Mouse (Mus musculus): ENCODE measurements around the gene Tnik. TPM values are rescaled to one million over a fixed set of nuclear protein-coding genes. Genes with fewer than 3 reads are reported as not detected.

Gene Tnik
- polyA plus RNA-seq, 1 experiment: 23.6 TPM

GRCm38 (mm10) chr3:28350147-28350801 lies 87.3 kb downstream of the Tnik start:
- DNase-seq: no peak
- Histone ChIP-seq H3K4me3 (ENCODE audit: control insufficient read depth, insufficient read depth, low read length) (no peak overlapping the region), H3K36me3 (ENCODE audit: control insufficient read depth, insufficient read depth, low read length) (no peaks in the 10 kb centered on the region), H3K4me1 (replicated peaks; ENCODE audit: control insufficient read depth, insufficient read depth, low read length) (no peaks in the 10 kb centered on the region), H3K27ac (ENCODE audit: control insufficient read depth, insufficient read depth, low read length) (no peak overlapping the region), H3K27me3 (ENCODE audit: control insufficient read depth, insufficient read depth, low read length) (no peaks in the 10 kb centered on the region)
- TF ChIP-seq POLR2A (IDR thresholded peaks at IDR 0.05; ENCODE audit: control insufficient read depth, extremely low read depth, insufficient read depth, low read length, poor library complexity) (no peak), CTCF (IDR thresholded peaks at IDR 0.05; ENCODE audit: borderline replicate concordance, control insufficient read depth, extremely low read depth, insufficient read depth, low read length, poor library complexity) (no peak)
- WGBS: 92% methylated on average over 10 of the region's 10 CpGs

- no peaks in the 10 kb centered on the region for H3K27me3 ChIP-seq (ENCODE audit: control insufficient read depth, insufficient read depth, low read length)
- DNase-seq: no peak
- no peak overlapping the region for H3K4me3 ChIP-seq (ENCODE audit: control insufficient read depth, insufficient read depth, low read length)
- no peaks in the 10 kb centered on the region for H3K36me3 ChIP-seq (ENCODE audit: control insufficient read depth, insufficient read depth, low read length)
- H3K27ac ChIP-seq (ENCODE audit: control insufficient read depth, insufficient read depth, low read length): no peak overlapping the region
- H3K4me1 ChIP-seq (replicated peaks; ENCODE audit: control insufficient read depth, insufficient read depth, low read length): no peaks in the 10 kb centered on the region
- no peak for TF ChIP-seq POLR2A (IDR thresholded peaks at IDR 0.05; ENCODE audit: control insufficient read depth, extremely low read depth, insufficient read depth, low read length, poor library complexity)
- no peak for TF ChIP-seq CTCF (IDR thresholded peaks at IDR 0.05; ENCODE audit: borderline replicate concordance, control insufficient read depth, extremely low read depth, insufficient read depth, low read length, poor library complexity)
- 83% methylated on average over 2 of the region's 2 CpGs for WGBS
These were observed 95.4 kb downstream of the Tnik start for GRCm38 (mm10) chr3:28358391-28358790.

- H3K27me3 ChIP-seq (ENCODE audit: control insufficient read depth, insufficient read depth, low read length): no peaks in the 10 kb centered on the region
- 97% methylated on average over 6 of the region's 6 CpGs for WGBS
- no peaks in the 10 kb centered on the region for H3K36me3 ChIP-seq (ENCODE audit: control insufficient read depth, insufficient read depth, low read length)
- DNase-seq: no peak
- H3K4me3 ChIP-seq (ENCODE audit: control insufficient read depth, insufficient read depth, low read length): no peak overlapping the region
- no peak overlapping the region for H3K27ac ChIP-seq (ENCODE audit: control insufficient read depth, insufficient read depth, low read length)
- no peaks in the 10 kb centered on the region for H3K4me1 ChIP-seq (replicated peaks; ENCODE audit: control insufficient read depth, insufficient read depth, low read length)
- no peak for TF ChIP-seq POLR2A (IDR thresholded peaks at IDR 0.05; ENCODE audit: control insufficient read depth, extremely low read depth, insufficient read depth, low read length, poor library complexity)
- TF ChIP-seq CTCF (IDR thresholded peaks at IDR 0.05; ENCODE audit: borderline replicate concordance, control insufficient read depth, extremely low read depth, insufficient read depth, low read length, poor library complexity): no peak
These were observed 96.1 kb downstream of the Tnik start for GRCm38 (mm10) chr3:28359138-28359537.

- TF ChIP-seq CTCF (IDR thresholded peaks at IDR 0.05; ENCODE audit: borderline replicate concordance, control insufficient read depth, extremely low read depth, insufficient read depth, low read length, poor library complexity) (no peak), POLR2A (IDR thresholded peaks at IDR 0.05; ENCODE audit: control insufficient read depth, extremely low read depth, insufficient read depth, low read length, poor library complexity) (no peak)
- H3K4me1 ChIP-seq (replicated peaks; ENCODE audit: control insufficient read depth, insufficient read depth, low read length): no peaks in the 10 kb centered on the region
- no peak for DNase-seq
- no peaks in the 10 kb centered on the region for H3K27me3 ChIP-seq (ENCODE audit: control insufficient read depth, insufficient read depth, low read length)
- no peaks in the 10 kb centered on the region for H3K36me3 ChIP-seq (ENCODE audit: control insufficient read depth, insufficient read depth, low read length)
- WGBS: 97% methylated on average over 6 of the region's 6 CpGs
- no peak overlapping the region for H3K4me3 ChIP-seq (ENCODE audit: control insufficient read depth, insufficient read depth, low read length)
- H3K27ac ChIP-seq (ENCODE audit: control insufficient read depth, insufficient read depth, low read length): no peak overlapping the region
These were observed 98.0 kb downstream of the Tnik start for GRCm38 (mm10) chr3:28361056-28361455.

- TF ChIP-seq CTCF (IDR thresholded peaks at IDR 0.05; ENCODE audit: borderline replicate concordance, control insufficient read depth, extremely low read depth, insufficient read depth, low read length, poor library complexity) (no peak), POLR2A (IDR thresholded peaks at IDR 0.05; ENCODE audit: control insufficient read depth, extremely low read depth, insufficient read depth, low read length, poor library complexity) (no peak)
- DNase-seq: no peak
- no peak overlapping the region for H3K4me3 ChIP-seq (ENCODE audit: control insufficient read depth, insufficient read depth, low read length)
- no peaks in the 10 kb centered on the region for H3K4me1 ChIP-seq (replicated peaks; ENCODE audit: control insufficient read depth, insufficient read depth, low read length)
- H3K36me3 ChIP-seq (ENCODE audit: control insufficient read depth, insufficient read depth, low read length): no peaks in the 10 kb centered on the region
- H3K27me3 ChIP-seq (ENCODE audit: control insufficient read depth, insufficient read depth, low read length): no peaks in the 10 kb centered on the region
- no peak overlapping the region for H3K27ac ChIP-seq (ENCODE audit: control insufficient read depth, insufficient read depth, low read length)
- 88% methylated on average over 5 of the region's 5 CpGs for WGBS
These were observed 100.6 kb downstream of the Tnik start for GRCm38 (mm10) chr3:28363441-28364125.

- WGBS: 93% methylated on average over 5 of the region's 5 CpGs
- H3K27ac ChIP-seq (ENCODE audit: control insufficient read depth, insufficient read depth, low read length): no peak overlapping the region
- H3K4me1 ChIP-seq (replicated peaks; ENCODE audit: control insufficient read depth, insufficient read depth, low read length): no peaks in the 10 kb centered on the region
- H3K27me3 ChIP-seq (ENCODE audit: control insufficient read depth, insufficient read depth, low read length): no peaks in the 10 kb centered on the region
- TF ChIP-seq CTCF (IDR thresholded peaks at IDR 0.05; ENCODE audit: borderline replicate concordance, control insufficient read depth, extremely low read depth, insufficient read depth, low read length, poor library complexity) (no peak), POLR2A (IDR thresholded peaks at IDR 0.05; ENCODE audit: control insufficient read depth, extremely low read depth, insufficient read depth, low read length, poor library complexity) (no peak)
- H3K4me3 ChIP-seq (ENCODE audit: control insufficient read depth, insufficient read depth, low read length): no peak overlapping the region
- no peaks in the 10 kb centered on the region for H3K36me3 ChIP-seq (ENCODE audit: control insufficient read depth, insufficient read depth, low read length)
- no peak for DNase-seq
These were observed 105.7 kb downstream of the Tnik start for GRCm38 (mm10) chr3:28368746-28369145.

All from thymus, adult 2 months (tissue).